Mouse (Mus musculus) liver, postnatal 0 days (tissue): ENCODE results near the gene Tnrc18.

Source experiments
- CTCF ChIP-seq: sonication (generic); IDR thresholded peaks from 2 replicates; pipeline ENCODE4 v1.5.1; 2016; ENCODE audit warnings: antibody characterized with exemption, low read depth
- EP300 ChIP-seq: IDR thresholded peaks from 2 replicates; pipeline ENCODE4 v1.6.1; 2016; ENCODE audit warnings: antibody characterized with exemption, low read depth, mild to moderate bottlenecking

- TF ChIP-seq CTCF (no peak), EP300 (no peak)
Measured at GRCm38 (mm10) chr5:142719897-142720296, 97.6 kb downstream of the Tnrc18 start.
